8 mouse cellular contexts compared by ENCODE assay signal in genomic region chr5:142844467-142844866, GRCm38 (mm10). TPM values are rescaled to one million over a fixed set of nuclear protein-coding genes. Genes with fewer than 3 reads are reported as not detected.
A peak's percentile ranks its signal among the peaks of the same experiment; 100 is the strongest.
DNase-seq lines count a peak whose midpoint lies in the region; ATAC-seq and TF ChIP-seq lines count a peak whose summit lies in the region.
"Had no signal": no experiment of that assay in that cellular context is flagged by ENCODE, and none has a peak within 500 bp of the region (broad histone marks: within the 10 kb centered on the region; RNA-seq: fewer than 3 reads in every experiment).

No protein-coding gene starts in this region.

- DNase-seq in limb, embryonic 11.5 days (ENCODE audit: low spot score): peak; percentile 42
- no peak for DNase-seq in limb, embryonic 10.5 days (ENCODE audit: low spot score)
- DNase-seq in ZHBTc4 (ENCODE audit: low read depth, low spot score): peak; percentile 84
- peak; percentile 27 for DNase-seq in c-Kit-positive CD71-positive TER-119-positive erythroid progenitor cells, embryonic 14.5 days (ENCODE audit: low spot score)
- DNase-seq in left cerebral cortex, adult 9 months (ENCODE audit: low spot score in 2 of 2): no peak
- DNase-seq in ovary, adult 18-20 months (ENCODE audit: low spot score): no peak

- H3K9me3 ChIP-seq in limb, embryonic 11.5 days (ENCODE audit: control insufficient read depth, low read length): no peaks in the 10 kb centered on the region
- no peaks in the 10 kb centered on the region for H3K9me3 ChIP-seq in limb, embryonic 10.5 days (replicated peaks)

- H3K4me1 ChIP-seq in limb, embryonic 11.5 days (ENCODE audit: control insufficient read depth, insufficient read depth, low read length): peaks cover 3% of the 10 kb centered on the region; the same call in 1 of the 2 replicates
- peaks cover 10% of the 10 kb centered on the region for H3K4me1 ChIP-seq in limb, embryonic 10.5 days
- H3K4me1 ChIP-seq in olfactory bulb, adult 2 months (ENCODE audit: control insufficient read depth, insufficient read depth, low read length): peaks cover 9% of the 10 kb centered on the region; the same call in 1 of the 2 replicates

- H3K4me2 ChIP-seq in limb, embryonic 11.5 days (ENCODE audit: low read depth, severe bottlenecking): no peak overlapping the region

- ATAC-seq in limb, embryonic 11.5 days (ENCODE audit: insufficient number of reproducible peaks, low FRiP score, low TSS enrichment, low read depth): no peak
- ATAC-seq: midbrain, embryonic 16.5 days had no signal

- TF ChIP-seq POLR2A in olfactory bulb, adult 2 months (IDR thresholded peaks at IDR 0.05; ENCODE audit: insufficient read depth, low read depth, low read length): no peak

- H3K4me3 ChIP-seq in limb, embryonic 11.5 days (ENCODE audit: low read depth, low read length): no peak overlapping the region
- no peak overlapping the region for H3K4me3 ChIP-seq in limb, embryonic 10.5 days
- no peak overlapping the region for H3K4me3 ChIP-seq in olfactory bulb, adult 2 months (ENCODE audit: insufficient read depth, low read depth, low read length)

- H3K36me3 ChIP-seq in limb, embryonic 11.5 days (ENCODE audit: control insufficient read depth, insufficient read depth, low read length): no peaks in the 10 kb centered on the region
- H3K36me3 ChIP-seq in limb, embryonic 10.5 days: no peaks in the 10 kb centered on the region

- H3K27me3 ChIP-seq in limb, embryonic 11.5 days (ENCODE audit: control insufficient read depth, insufficient read depth, low read length): no peaks in the 10 kb centered on the region
- no peaks in the 10 kb centered on the region for H3K27me3 ChIP-seq in limb, embryonic 10.5 days (ENCODE audit: low read depth, poor library complexity, severe bottlenecking)

- 56% methylated on average over 8 of the region's 8 CpGs for WGBS in limb, embryonic 11.5 days
- WGBS in limb, embryonic 10.5 days: 59% methylated on average over 8 of the region's 8 CpGs
- 70% methylated on average over 8 of the region's 8 CpGs for WGBS in olfactory bulb, adult 2 months

- no peak overlapping the region for H3K27ac ChIP-seq in limb, embryonic 11.5 days (replicated peaks; ENCODE audit: low read depth, low read length)
- H3K27ac ChIP-seq in limb, embryonic 10.5 days: no peak overlapping the region
- no peak overlapping the region for H3K27ac ChIP-seq in olfactory bulb, adult 2 months (ENCODE audit: insufficient read depth, low read depth, low read length)

- TF ChIP-seq CTCF in olfactory bulb, adult 2 months (IDR thresholded peaks at IDR 0.05; ENCODE audit: insufficient read depth, low read depth, low read length): peak; percentile 13; the same call in 1 of the 2 replicates

- H3K9ac ChIP-seq in limb, embryonic 11.5 days (ENCODE audit: low read length): no peak overlapping the region

RNA-seq across cellular contexts. Expression of gene Tnrc18, which starts 27.0 kb away (rescaled TPM):
- polyA plus RNA-seq in limb, embryonic 11.5 days (2014; fragmentation: Nextera tagmentation; extraction: Ambion mirVana): 42.2 and 43.3 TPM in 2 replicates
- 24.7 and 39.0 TPM in 2 replicates for polyA plus RNA-seq in limb, embryonic 10.5 days (2016; fragmentation: Nextera tagmentation; extraction: Ambion mirVana)
- polyA plus RNA-seq in olfactory bulb, adult 2 months (2012; ENCODE audit: insufficient read depth, insufficient read length, low replicate concordance, missing spikeins): not detected in 2 replicates

RNA-seq across cellular contexts. Expression of gene Fbxl18, which starts 50.8 kb away (rescaled TPM):
- 10.2 and 11.1 TPM in 2 replicates for polyA plus RNA-seq in limb, embryonic 11.5 days (2014; fragmentation: Nextera tagmentation; extraction: Ambion mirVana)
- polyA plus RNA-seq in limb, embryonic 10.5 days (2016; fragmentation: Nextera tagmentation; extraction: Ambion mirVana): 20.9 and 22.8 TPM in 2 replicates
- polyA plus RNA-seq in olfactory bulb, adult 2 months (2012; ENCODE audit: insufficient read depth, insufficient read length, low replicate concordance, missing spikeins): not detected in 2 replicates

Comparison
In these comparisons a context has a peak if more than half of its experiments do, and no peak if none do; other contexts are left out.
1. DNase-seq: peak in limb, embryonic 11.5 days (single experiment), ZHBTc4 (single experiment) and c-Kit-positive CD71-positive TER-119-positive erythroid progenitor cells, embryonic 14.5 days (single experiment); none in limb, embryonic 10.5 days (single experiment), left cerebral cortex, adult 9 months (0 of 2) and ovary, adult 18-20 months (single experiment).
2. RNA of gene Fbxl18, which starts 50.8 kb away (polyA plus RNA-seq): 20.9 to 22.8 TPM in limb, embryonic 10.5 days and 10.2 to 11.1 TPM in limb, embryonic 11.5 days; not detected in olfactory bulb, adult 2 months; every median in the first group is over 10 times any median in the second.